Mouse (Mus musculus) layer of hippocampus, adult 9-10 months (tissue): Measurements from ENCODE around the gene Defb42.

ENCODE experiments used
- DNase-seq: peaks from one replicate; pipeline ENCODE4 v3.0.0; 2022; ENCODE audit warnings: low spot score

Gene Defb42

DNA sequence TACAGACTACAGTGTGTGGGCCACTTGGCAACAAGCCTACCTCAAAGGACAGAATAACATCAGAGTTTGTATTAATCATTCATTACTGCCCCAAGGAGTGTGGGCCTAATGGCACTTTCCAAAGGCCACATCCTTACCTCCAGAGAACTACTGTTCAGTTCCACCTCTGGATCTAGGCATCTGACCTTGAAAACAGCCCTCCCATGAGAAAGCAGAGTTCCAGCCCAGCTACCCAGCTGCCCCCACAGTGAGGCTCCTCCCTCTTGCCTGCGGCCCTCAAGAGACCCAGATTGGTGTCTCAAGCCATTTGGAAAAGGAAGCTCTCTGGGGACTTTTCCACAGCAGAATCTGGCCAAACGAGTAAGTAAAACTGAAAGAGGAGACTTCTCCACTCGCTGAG, at the start of gene Defb42:
Defb42 (plus strand) TSS at position 301 of the 400 bp plus-strand sequence.
- DNase-seq = no peak

DNA sequence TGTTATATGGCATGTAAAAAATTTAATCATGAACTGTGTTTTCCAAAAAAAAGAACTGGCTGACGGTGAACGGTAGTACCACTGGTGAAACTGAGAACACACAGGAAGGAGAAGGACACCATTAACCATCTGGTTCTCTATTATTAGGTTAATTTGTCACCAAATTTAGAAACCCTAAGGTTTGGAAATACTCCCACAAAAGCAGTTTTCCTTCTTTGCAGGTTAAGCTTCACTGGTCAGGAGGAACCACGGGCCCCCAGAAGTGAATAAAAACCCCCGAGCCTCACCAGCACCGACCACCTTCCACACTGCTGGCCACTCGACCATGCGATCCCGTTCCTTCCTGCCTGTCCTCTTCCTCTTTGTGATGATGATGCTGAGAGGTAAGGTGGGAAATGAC, 49.0 kb upstream of the Defb42 start, which contains the start of gene Defb47:
Defb47 (plus strand) TSS at position 301 of the 400 bp plus-strand sequence.
- no peak for DNase-seq

DNA sequence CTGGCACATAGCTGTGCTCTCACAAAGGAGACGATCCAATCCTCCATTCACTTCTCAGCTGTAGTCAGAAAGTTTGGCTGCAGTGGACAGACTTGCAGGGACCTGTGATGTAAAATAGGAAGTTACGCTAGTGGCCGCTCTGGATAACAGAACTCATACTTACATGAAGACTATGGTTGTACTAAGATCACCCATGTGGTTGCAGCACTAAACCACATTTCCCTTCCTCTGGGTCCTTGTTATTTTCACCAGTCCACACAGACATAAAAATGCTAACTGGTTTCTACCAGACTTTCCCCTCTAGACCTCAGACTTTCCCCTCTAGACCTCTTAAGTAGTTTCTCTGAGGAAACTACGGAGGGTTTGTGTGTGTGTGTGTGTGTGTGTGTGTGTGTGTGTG, 47.8 kb upstream of the Defb42 start:
- DNase-seq = no peak

DNA sequence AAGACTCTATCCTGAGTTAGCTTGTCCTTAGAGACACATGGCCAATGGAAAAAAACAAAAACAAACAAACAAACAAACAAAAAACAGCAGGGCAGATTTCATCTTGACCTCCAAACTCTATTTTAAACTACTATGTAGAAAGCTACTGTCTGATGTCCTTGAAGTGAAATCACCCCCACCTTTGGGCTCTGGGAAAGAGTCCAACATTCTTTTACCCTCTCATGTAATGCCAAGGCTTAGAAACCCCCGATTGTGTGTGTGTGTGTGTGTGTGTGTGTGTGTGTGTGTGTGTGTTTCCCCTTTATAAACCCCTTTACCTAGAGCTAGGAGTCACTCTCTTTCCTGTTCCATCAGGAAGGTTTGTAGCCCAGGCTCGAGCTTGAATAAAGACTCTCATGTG, 44.2 kb upstream of the Defb42 start:
- DNase-seq = no peak

DNA sequence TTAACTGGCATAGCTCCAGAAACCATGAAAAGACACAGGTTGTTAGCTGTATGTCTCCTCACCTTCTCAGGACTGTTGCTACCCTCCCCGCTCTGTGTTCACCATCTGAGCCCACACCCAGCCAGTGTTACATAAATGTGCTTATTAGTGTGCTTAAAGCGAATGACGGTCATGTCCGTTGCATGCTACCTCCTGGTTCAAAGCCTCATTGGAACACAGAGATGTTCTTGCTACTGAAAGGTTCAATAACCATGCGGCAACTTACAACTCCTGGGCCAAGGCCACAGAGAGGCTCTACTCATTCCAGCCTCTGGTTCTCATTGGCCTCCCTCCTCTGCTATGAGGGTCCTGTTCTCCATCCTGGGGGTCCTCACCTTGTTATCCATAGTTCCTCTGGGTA, 35.3 kb upstream of the Defb42 start, which contains the start of gene Defb43:
Defb43 (plus strand) TSS at position 301 of the 400 bp plus-strand sequence.
- DNase-seq = no peak

DNA sequence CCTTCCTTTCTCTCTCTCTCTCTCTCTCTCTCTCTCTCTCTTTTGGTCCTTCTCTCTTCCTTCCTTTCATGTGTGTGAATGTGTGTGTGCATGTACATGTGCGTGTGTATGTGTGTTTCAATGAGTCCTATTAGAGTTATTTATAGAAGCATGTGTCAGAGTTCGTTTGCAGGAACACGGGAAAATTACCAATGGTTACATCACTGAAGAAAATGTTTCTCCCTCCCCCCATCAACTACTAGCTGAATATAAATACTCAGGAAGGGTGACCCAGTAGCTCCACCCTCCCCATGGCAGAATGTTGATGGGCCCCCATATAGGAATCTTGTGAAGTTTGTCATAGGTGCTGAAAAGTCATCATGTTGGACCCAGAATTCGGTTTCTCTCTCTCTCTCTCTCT, 33.7 kb upstream of the Defb42 start:
- DNase-seq = no peak

DNA sequence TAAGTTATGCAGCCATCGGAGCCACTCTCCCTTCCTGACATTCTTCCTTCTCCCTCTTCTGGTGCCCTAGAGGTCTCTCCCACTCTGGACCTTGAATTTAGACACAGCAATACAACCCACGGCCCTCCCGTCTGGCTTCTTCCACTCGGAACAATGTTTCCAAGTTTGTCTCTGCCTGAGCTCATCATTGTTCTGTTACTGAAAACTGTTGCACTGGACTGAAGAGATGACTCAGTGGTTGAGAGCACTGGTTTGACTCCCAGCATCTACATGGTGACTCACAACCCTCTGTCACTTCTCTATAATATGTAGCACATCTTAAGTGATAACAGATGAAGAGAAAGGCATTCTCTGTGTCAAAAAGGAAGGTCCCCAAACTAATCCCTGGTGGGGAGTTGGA, 32.1 kb upstream of the Defb42 start:
- DNase-seq = no peak

DNA sequence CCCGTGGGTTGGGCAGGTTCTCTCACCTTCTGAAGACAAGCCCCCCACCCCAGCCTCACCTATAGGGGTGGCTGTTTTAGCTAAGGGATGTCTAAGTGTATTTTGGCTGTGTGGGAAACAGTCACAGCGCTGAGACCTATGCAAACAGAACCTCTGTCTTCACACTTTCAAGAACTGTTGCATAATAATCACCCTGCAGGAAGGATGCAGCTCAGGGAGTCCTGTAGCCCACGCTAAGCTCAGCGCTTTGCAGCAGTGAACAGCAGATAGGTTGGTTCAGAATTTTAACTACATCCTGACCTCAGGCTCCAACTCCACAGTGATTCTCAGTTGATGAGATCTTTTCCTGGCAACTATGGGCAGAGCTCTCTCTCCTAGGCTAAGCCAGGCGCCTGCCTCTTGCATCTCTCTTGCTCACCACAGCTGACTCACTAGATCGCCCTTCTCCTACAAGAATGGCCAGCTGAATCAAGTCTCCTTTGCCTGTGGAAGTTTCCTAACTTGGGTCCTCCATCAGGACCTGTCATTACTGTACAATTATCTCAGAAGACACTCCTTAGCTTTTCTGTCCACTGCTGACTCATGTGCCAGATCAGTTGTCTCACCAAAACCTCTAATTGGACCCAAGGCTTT, 26.2 kb upstream of the Defb42 start:
- DNase-seq = no peak

DNA sequence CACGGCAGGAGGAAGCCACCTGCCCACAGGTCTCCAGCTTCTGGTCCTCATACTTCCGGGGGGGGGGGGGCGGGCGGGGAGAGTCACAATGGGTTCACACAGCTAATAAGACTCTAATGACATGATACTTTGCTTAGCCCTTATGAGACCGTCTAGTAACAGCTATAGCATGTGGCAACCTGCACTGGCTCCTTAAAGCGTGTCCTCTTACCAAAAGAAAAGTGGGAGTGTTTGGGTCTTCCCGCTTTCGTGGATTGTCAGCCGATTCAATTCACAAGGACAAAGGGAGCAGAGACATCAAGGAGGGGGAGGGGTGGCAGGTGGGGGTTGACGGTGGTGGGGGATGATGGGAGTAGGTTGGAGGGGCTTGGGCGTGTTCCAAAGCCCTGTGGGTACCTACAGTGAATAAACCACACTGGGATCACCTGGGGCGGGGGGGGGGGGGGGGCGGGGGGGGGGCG, 3.1 kb downstream of the Defb42 start, which contains the start of gene Defb30:
Defb30 (minus strand) TSS at position 51 of the 461 bp plus-strand sequence.
- DNase-seq = no peak

DNA sequence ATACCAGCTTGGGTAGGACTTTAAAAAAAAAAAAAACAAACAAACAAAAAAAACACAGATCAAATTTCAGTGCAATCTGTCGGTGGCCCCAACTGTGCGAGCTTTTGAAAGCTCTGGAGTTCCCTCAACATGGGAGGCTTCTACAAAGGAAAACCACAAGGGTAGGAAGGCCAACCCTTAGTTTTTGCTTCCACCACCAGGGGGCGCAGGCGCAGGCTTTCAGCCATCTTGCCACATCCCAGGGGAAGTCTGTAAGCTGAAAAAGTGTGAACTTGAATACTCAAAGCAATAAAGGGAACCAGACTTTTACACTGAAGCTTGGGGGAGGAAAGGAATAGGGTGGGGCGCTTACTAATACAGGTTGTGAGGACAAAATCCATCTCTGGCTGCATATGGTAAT, 4.0 kb downstream of the Defb42 start:
- DNase-seq = peak; percentile 4

DNA sequence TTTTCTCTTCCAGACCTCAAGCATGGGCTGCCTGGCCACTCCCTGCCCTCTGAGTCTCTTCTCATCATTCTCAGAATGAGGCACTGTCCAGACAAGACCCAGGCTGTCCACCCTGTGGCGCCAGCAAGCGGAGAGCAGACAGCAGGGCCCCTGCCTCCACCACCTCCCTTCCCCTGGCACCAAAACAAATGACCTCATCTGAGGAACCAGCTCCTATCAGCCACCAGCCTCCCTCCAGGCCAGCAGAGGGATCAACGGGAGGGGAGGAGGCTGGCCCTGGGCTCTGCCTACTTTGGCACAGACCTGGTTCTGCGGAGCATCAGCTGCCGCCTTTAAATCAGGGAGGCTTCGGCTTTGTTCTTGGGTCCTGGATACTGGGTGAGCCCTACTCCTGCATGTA, 7.9 kb downstream of the Defb42 start:
- peak; percentile 26 for DNase-seq

DNA sequence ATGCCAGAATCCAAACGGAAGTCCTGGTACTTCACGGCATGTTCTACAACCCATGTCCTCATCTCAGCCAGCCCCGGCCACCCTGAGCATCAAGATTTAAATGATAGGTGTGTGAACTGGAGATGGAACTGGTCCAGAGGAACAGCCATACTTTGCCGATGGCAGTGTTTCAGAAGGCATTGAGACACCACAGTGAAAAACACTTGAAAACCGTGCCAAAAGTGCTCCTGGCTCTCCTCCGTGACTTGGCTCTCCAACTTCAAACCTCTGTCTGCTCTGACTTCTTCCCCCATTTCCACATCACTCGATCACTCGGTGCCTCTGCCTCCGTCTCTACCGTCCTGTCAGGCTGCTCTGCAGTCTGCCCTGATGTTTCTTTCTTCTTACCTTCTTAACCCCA, 13.6 kb downstream of the Defb42 start:
- DNase-seq = no peak

DNA sequence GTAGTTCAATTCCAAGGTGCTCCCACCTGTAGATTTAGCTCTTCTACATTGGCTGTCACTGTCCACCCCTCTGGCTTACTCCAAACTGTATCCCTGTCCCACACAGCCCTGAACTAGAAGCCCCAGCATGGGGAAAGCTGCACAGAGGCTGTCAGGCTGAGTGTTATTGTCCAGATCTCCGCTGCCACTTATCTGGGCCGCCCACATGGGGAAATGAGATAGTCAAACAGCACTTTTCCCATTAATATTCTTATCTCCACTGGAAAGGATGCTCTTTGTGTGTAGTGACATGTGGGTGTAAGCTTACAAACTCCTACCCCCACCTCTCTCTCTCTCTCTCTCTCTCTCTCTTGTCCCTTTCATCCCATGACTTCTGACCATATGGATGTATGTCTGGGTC, 15.4 kb downstream of the Defb42 start:
- no peak for DNase-seq

DNA sequence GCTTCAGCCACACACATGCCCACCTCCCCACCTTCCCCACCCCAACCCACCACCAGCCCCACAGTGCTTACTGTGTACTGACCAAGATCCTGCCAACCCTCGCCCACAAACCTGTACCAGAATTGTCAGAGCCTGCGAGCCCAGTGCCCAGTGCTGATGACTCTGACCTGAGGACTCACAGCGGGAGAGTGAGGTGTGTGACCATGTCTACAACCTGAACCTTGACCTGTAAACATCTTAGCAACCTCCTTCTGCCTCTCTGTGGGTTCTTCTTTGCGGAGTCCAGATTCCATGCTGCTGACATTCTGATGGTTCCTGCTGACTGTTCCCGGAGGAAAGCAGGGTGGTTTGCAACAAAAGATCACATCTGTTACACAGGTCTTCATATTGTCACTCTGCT, 18.6 kb downstream of the Defb42 start:
- no peak for DNase-seq

DNA sequence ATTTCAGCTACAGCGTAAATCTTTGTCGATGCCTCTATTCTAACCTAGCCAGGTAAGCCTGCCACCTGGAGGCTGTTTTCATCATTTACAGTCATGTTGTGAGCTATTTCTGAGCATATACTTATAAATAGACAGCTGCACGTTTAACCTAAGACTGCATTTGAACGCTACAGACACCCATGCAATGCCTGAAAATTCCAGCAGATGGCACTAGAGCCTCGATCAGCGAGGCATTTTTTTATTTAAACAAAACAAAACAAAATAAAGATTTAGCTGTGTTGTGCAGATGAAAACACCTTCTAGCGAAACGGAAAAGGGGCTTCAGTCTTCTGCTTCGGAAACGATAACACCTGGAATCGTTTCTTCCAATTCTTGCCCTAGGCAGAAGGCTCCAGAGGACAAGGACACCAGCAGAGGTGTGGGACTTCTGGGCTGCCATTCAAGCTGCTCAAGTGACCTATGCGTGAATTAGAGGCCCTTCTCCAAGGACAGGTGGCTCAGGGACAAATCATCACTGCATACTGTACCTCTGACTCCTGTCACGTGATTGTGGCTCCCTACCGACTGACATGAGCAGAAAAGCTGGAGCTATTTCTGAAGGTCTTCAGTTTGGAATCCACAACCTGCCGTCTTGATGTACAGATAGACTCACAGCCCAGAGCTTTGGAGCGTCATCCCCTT, 20.0 kb downstream of the Defb42 start:
- peak; percentile 44 for DNase-seq

DNA sequence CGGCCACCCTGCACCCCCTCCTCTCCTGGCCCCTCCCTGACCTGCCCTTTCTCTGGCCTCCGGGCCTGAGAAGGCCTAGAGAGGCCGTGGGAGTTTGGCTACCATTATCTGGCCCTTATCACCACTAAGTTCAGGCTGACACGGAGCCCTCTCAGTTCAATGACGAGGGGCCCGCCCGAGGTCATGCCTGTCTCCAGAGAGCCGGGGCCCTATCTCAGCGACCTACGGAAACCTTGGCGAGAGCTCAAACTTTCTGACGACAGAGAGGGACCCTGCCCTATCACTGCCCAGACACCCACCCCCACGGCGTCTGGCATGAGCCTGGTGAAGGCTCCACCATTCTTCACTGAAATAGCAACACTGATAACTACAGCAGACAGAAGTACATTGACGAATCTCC, 20.9 kb downstream of the Defb42 start:
- DNase-seq = no peak
